Mouse (Mus musculus) G1E (cell line): ENCODE measurements around the gene Trhr2. TPM values are rescaled to one million over a fixed set of nuclear protein-coding genes. Genes with fewer than 3 reads are reported as not detected.

Source experiments
- ATAC-seq: 2 replicates; pipeline ENCODE4 v1.8.0; 2016; ENCODE audit warnings: mild to moderate bottlenecking; ENCODE audit not compliant: insufficient number of reproducible peaks, poor library complexity, low FRiP score, severe bottlenecking; ENCODE audit errors: extremely low read depth
- DNase-seq: peaks from one replicate; pipeline ENCODE4 v3.0.0; 2012; ENCODE audit warnings: low spot score
- H3K27me3 ChIP-seq: 2 replicates; pipeline ENCODE4 v1.6.1; 2012; ENCODE audit warnings: mild to moderate bottlenecking, low read length, inconsistent platforms; ENCODE audit not compliant: insufficient read depth
- H3K36me3 ChIP-seq: replicated peaks from 2 replicates; pipeline ENCODE3; 2012; ENCODE audit warnings: mild to moderate bottlenecking, inconsistent platforms
- H3K4me1 ChIP-seq: 2 replicates; pipeline ENCODE4 v1.6.1; 2012; ENCODE audit warnings: low read depth, low read length, inconsistent platforms, mixed read lengths; ENCODE audit not compliant: insufficient read depth
- H3K4me3 ChIP-seq: 2 replicates; pipeline ENCODE4 v1.5.1; 2012; ENCODE audit warnings: low read depth, mild to moderate bottlenecking, inconsistent platforms, low read length, moderate library complexity, mixed read lengths
- H3K9me3 ChIP-seq: replicated peaks from 2 replicates; pipeline ENCODE4 v1.6.1; 2012; ENCODE audit warnings: inconsistent platforms
- CTCF ChIP-seq: IDR thresholded peaks from 2 replicates; pipeline ENCODE4 v1.5.1; 2012; ENCODE audit warnings: low read depth, low read length, inconsistent platforms, mixed read lengths
- GATA1 ChIP-seq: IDR thresholded peaks from 2 replicates; pipeline ENCODE4 v1.6.1; 2012; ENCODE audit warnings: borderline replicate concordance, low read length, inconsistent platforms, mixed read lengths
- GATA2 ChIP-seq: IDR thresholded peaks from 2 replicates; pipeline ENCODE4 v1.6.1; 2012; ENCODE audit warnings: low read depth, low read length, inconsistent platforms, borderline replicate concordance
- POLR2AphosphoS5 ChIP-seq: IDR thresholded peaks from 2 replicates; pipeline ENCODE4 v1.6.1; 2012; ENCODE audit warnings: low read depth, low read length, inconsistent platforms; ENCODE audit not compliant: insufficient replicate concordance
- TAL1 ChIP-seq: conservative IDR thresholded peaks from 2 replicates; pipeline ENCODE4 v1.6.1; 2012; ENCODE audit warnings: low read depth, low read length, inconsistent platforms, mixed read lengths
- polyA plus RNA-seq: library from polyadenylated mRNA; stranded (reverse); fragments of >175 nt; gene quantifications from 2 replicates; pipeline ENCODE4 v1.2.3, GENCODE M21; 2012
- total RNA-seq, 2 experiments: library from RNA; stranded (forward) in 1 of 2; stranded (reverse) in 1 of 2; fragments of 200-1000 nt in 1 of 2; fragments of >200 nt in 1 of 2; fragmentation: Nextera tagmentation in 1 of 2; gene quantifications; 2 replicates each; pipeline ENCODE4 v1.2.3; 2014 to 2017

Gene Trhr2
- total and polyA plus RNA-seq, 3 experiments: not detected

- Histone ChIP-seq H3K36me3 (peaks cover 99% of the 10 kb centered on the region), H3K27me3 (no peaks in the 10 kb centered on the region), H3K9me3 (no peaks in the 10 kb centered on the region), H3K4me3 (peak overlapping the region; percentile 51; the same call in 1 of the 2 replicates), H3K4me1 (peaks cover 100% of the 10 kb centered on the region)
- no peak for DNase-seq
- ATAC-seq: no peak
- TF ChIP-seq GATA2: no peak
- no peak for TF ChIP-seq GATA1
- no peak for TF ChIP-seq TAL1
- no peak for TF ChIP-seq POLR2AphosphoS5
- no peak for TF ChIP-seq CTCF
Observed at GRCm38 (mm10) chr8:122312553-122312952, 48.0 kb downstream of the Trhr2 start.

- Histone ChIP-seq H3K4me1 (peaks cover 100% of the 10 kb centered on the region), H3K27me3 (no peaks in the 10 kb centered on the region)
- ATAC-seq: no peak
Observed at GRCm38 (mm10) chr8:122311115-122311514, 49.4 kb downstream of the Trhr2 start.

DNA sequence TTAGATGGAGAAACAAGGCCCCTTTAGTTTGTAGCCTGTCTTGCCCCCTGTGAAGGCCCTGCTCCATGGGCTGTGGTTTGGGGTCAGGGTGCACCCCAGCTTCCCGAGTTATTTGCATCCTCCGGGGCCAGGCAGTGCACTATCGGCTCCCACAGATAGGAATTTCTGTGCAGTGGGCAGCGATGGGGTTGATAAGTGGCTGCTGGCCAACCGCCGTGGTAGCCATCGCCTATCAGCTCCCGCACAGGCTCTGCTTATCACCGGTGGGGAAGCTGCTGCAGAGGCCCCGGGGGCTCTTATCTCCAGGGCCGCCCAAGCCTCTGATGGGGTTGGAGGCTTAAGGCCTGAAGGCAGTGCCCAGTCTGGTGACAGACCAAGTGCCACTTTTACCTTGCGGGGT, 51.3 kb downstream of the Trhr2 start:
- ATAC-seq: peak; percentile 68
- H3K27me3 ChIP-seq: no peaks in the 10 kb centered on the region
- peak overlapping the region; percentile 61; the same call in 1 of the 2 replicates for H3K4me3 ChIP-seq
- H3K36me3 ChIP-seq: peaks cover 99% of the 10 kb centered on the region
- H3K4me1 ChIP-seq: peaks cover 100% of the 10 kb centered on the region
- DNase-seq: peak; percentile 88
- TF ChIP-seq POLR2AphosphoS5: no peak
- peak; percentile 98 for TF ChIP-seq GATA2
- no peak for TF ChIP-seq GATA1
- TF ChIP-seq CTCF: no peak
- peak; percentile 98 for TF ChIP-seq TAL1
- H3K9me3 ChIP-seq: no peaks in the 10 kb centered on the region

More at GRCm38 (mm10) chr8:122311115-122311514, 49.4 kb downstream of the Trhr2 start:
- DNase-seq: no peak
- Histone ChIP-seq H3K36me3 (peaks cover 99% of the 10 kb centered on the region), H3K4me3 (no peak overlapping the region; the same call in 1 of the 2 replicates), H3K9me3 (no peaks in the 10 kb centered on the region)
- TF ChIP-seq CTCF (no peak), GATA2 (no peak), GATA1 (no peak), POLR2AphosphoS5 (no peak)

DNA sequence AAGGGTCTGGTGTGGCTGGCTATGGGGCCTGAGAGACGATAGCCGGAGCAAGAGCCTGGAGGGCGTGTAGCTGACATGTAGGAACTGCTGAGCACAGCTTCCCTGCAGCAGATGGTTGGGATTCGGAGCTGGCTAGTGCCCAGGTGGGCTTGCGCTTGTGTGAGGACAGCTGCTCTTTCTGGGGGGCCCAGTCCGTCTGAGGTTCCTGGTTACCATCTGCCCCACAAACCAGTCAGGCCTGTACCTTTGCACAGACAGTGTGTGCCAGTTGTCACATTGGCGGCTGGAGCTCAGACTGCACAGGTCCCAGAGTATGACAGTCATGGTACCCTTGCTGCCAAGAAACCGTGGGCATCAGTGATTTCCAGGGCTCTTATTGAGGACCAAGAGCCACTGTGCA, 52.7 kb downstream of the Trhr2 start:
- Histone ChIP-seq H3K9me3 (no peaks in the 10 kb centered on the region), H3K4me1 (peaks cover 99% of the 10 kb centered on the region), H3K36me3 (peaks cover 98% of the 10 kb centered on the region), H3K4me3 (peak overlapping the region; percentile 34; the same call in 1 of the 2 replicates), H3K27me3 (no peaks in the 10 kb centered on the region)
- ATAC-seq: no peak
- TF ChIP-seq GATA2 (no peak), GATA1 (no peak), POLR2AphosphoS5 (no peak), TAL1 (no peak), CTCF (no peak)
- DNase-seq: no peak

Other genes starting within 250 kb of the Trhr2 start
- gene Zfpm1, start 78.6 kb downstream of the Trhr2 start, total RNA-seq (2014; fragmentation: Nextera tagmentation): 254 and 292 TPM in 2 replicates
- 53.1 and 54.4 TPM in 2 replicates for gene Zfpm1, start 78.6 kb downstream of the Trhr2 start, total RNA-seq (2017)
- 1,150 and 1,251 TPM in 2 replicates for gene Zfpm1, start 78.6 kb downstream of the Trhr2 start, polyA plus RNA-seq
- 40.3 and 45.8 TPM in 2 replicates for gene Zc3h18, start 15.9 kb upstream of the Trhr2 start, total RNA-seq (2014; fragmentation: Nextera tagmentation)
- gene Zc3h18, start 15.9 kb upstream of the Trhr2 start, total RNA-seq (2017): 52.7 and 58.4 TPM in 2 replicates
- 134 and 143 TPM in 2 replicates for gene Zc3h18, start 15.9 kb upstream of the Trhr2 start, polyA plus RNA-seq
- gene Il17c, start 61.3 kb upstream of the Trhr2 start, total RNA-seq (2014; fragmentation: Nextera tagmentation): not detected in 2 replicates
- gene Il17c, start 61.3 kb upstream of the Trhr2 start, total RNA-seq (2017): not detected in 2 replicates
- not detected in 2 replicates for gene Il17c, start 61.3 kb upstream of the Trhr2 start, polyA plus RNA-seq
- 93.6 and 103 TPM in 2 replicates for gene Cyba, start 72.2 kb upstream of the Trhr2 start, total RNA-seq (2014; fragmentation: Nextera tagmentation)
- gene Cyba, start 72.2 kb upstream of the Trhr2 start, total RNA-seq (2017): 57.2 and 69.2 TPM in 2 replicates
- 368 and 426 TPM in 2 replicates for gene Cyba, start 72.2 kb upstream of the Trhr2 start, polyA plus RNA-seq
- gene Mvd, start 82.7 kb upstream of the Trhr2 start, total RNA-seq (2014; fragmentation: Nextera tagmentation): 3.1 and 4.5 TPM in 2 replicates
- 33.3 and 38.6 TPM in 2 replicates for gene Mvd, start 82.7 kb upstream of the Trhr2 start, total RNA-seq (2017)
- gene Mvd, start 82.7 kb upstream of the Trhr2 start, polyA plus RNA-seq: 25.8 and 26.4 TPM in 2 replicates
- gene Snai3, start 100.0 kb upstream of the Trhr2 start, total RNA-seq (2014; fragmentation: Nextera tagmentation): not detected in 2 replicates
- not detected in 2 replicates for gene Snai3, start 100.0 kb upstream of the Trhr2 start, total RNA-seq (2017)
- gene Snai3, start 100.0 kb upstream of the Trhr2 start, polyA plus RNA-seq: not detected in 2 replicates
- gene Rnf166, start 115.3 kb upstream of the Trhr2 start, total RNA-seq (2014; fragmentation: Nextera tagmentation): 28.0 and 45.3 TPM in 2 replicates
- gene Rnf166, start 115.3 kb upstream of the Trhr2 start, total RNA-seq (2017): 18.6 and 29.4 TPM in 2 replicates
- 29.5 and 33.3 TPM in 2 replicates for gene Rnf166, start 115.3 kb upstream of the Trhr2 start, polyA plus RNA-seq
- gene Ctu2, start 115.4 kb upstream of the Trhr2 start, total RNA-seq (2014; fragmentation: Nextera tagmentation): 10.9 and 18.3 TPM in 2 replicates
- 8.8 and 10.9 TPM in 2 replicates for gene Ctu2, start 115.4 kb upstream of the Trhr2 start, total RNA-seq (2017)
- gene Ctu2, start 115.4 kb upstream of the Trhr2 start, polyA plus RNA-seq: 19.4 and 25.7 TPM in 2 replicates
- 77.0 and 95.3 TPM in 2 replicates for gene Piezo1, start 190.6 kb upstream of the Trhr2 start, total RNA-seq (2014; fragmentation: Nextera tagmentation)
- gene Piezo1, start 190.6 kb upstream of the Trhr2 start, total RNA-seq (2017): 24.9 and 26.0 TPM in 2 replicates
- 69.6 and 79.4 TPM in 2 replicates for gene Piezo1, start 190.6 kb upstream of the Trhr2 start, polyA plus RNA-seq
- 70.8 and 71.7 TPM in 2 replicates for gene Cdt1, start 207.3 kb upstream of the Trhr2 start, total RNA-seq (2014; fragmentation: Nextera tagmentation)
- gene Cdt1, start 207.3 kb upstream of the Trhr2 start, total RNA-seq (2017): 46.9 and 49.9 TPM in 2 replicates
- gene Cdt1, start 207.3 kb upstream of the Trhr2 start, polyA plus RNA-seq: 375 and 441 TPM in 2 replicates
- gene Aprt, start 216.2 kb upstream of the Trhr2 start, total RNA-seq (2014; fragmentation: Nextera tagmentation): 110 and 112 TPM in 2 replicates
- 100.0 and 146 TPM in 2 replicates for gene Aprt, start 216.2 kb upstream of the Trhr2 start, total RNA-seq (2017)
- 207 and 389 TPM in 2 replicates for gene Aprt, start 216.2 kb upstream of the Trhr2 start, polyA plus RNA-seq